Comparison of ENCODE assay signal across 30 mouse cellular contexts in the genomic region with DNA sequence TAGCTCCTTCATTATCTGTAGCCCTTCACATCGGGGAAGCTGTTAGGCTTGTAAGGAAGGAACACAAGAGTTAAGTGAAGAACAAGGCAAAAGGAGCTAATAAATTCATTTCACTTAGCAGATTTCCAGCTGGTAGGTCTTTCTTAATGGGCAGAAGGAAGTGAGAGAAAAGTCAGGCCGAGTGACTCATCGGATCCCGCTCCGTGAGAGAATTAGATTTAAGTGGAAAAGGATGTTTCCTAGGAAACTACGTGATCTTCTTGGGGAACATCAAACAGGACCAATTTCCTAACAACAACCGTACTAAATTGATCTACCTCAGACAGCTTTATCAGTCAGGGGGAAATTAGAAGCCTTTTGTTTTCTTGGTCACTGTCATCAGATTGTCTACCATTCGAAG.
A peak's percentile ranks its signal among the peaks of the same experiment; 100 is the strongest.
DNase-seq lines count a peak whose midpoint lies in the region; ATAC-seq and TF ChIP-seq lines count a peak whose summit lies in the region.
"Had no signal": no experiment of that assay in that cellular context is flagged by ENCODE, and none has a peak within 500 bp of the region (broad histone marks: within the 10 kb centered on the region; RNA-seq: fewer than 3 reads in every experiment).

No protein-coding gene starts in this region.

- H3K4me2 ChIP-seq in forebrain, postnatal 0 days (ENCODE audit: low read depth): no peak overlapping the region
- no peak overlapping the region for H3K4me2 ChIP-seq in forebrain, embryonic 13.5 days
- H3K4me2 ChIP-seq: intestine, embryonic 15.5 days; limb, embryonic 13.5 days; liver, embryonic 11.5 days; lung, embryonic 15.5 days; midbrain, embryonic 12.5 days; neural tube, embryonic 12.5 days had no signal

- no peaks in the 10 kb centered on the region for H3K4me1 ChIP-seq in forebrain, postnatal 0 days (ENCODE audit: insufficient read depth)
- H3K4me1 ChIP-seq in forebrain, embryonic 13.5 days: peaks cover 9% of the 10 kb centered on the region; the same call in 1 of the 2 replicates
- H3K4me1 ChIP-seq: hindbrain, embryonic 10.5 days; intestine, embryonic 15.5 days; limb, embryonic 13.5 days; lung, embryonic 15.5 days; neural tube, embryonic 12.5 days had no signal

- no peak for TF ChIP-seq CTCF in forebrain, postnatal 0 days (IDR thresholded peaks at IDR 0.05; ENCODE audit: low read depth)

- no peak for ATAC-seq in forebrain, postnatal 0 days
- ATAC-seq in forebrain, embryonic 13.5 days: no peak
- ATAC-seq: hindbrain, embryonic 16.5 days; intestine, embryonic 15.5 days had no signal

- no peaks in the 10 kb centered on the region for H3K27me3 ChIP-seq in forebrain, postnatal 0 days (ENCODE audit: insufficient read depth, low read length)
- no peaks in the 10 kb centered on the region for H3K27me3 ChIP-seq in forebrain, embryonic 13.5 days
- H3K27me3 ChIP-seq: intestine, embryonic 15.5 days; limb, embryonic 13.5 days; lung, embryonic 15.5 days; neural tube, embryonic 12.5 days had no signal

- intact Hi-C loops in left cerebral cortex, postnatal 14 days (cut with DNase I): no loop called here

- no peak overlapping the region for H3K4me3 ChIP-seq in forebrain, postnatal 0 days (ENCODE audit: low read depth, low read length)
- no peak overlapping the region for H3K4me3 ChIP-seq in forebrain, embryonic 13.5 days
- H3K4me3 ChIP-seq: heart, adult 2 months; hindbrain, embryonic 10.5 days; intestine, embryonic 15.5 days; limb, embryonic 13.5 days; lung, embryonic 15.5 days; midbrain, embryonic 12.5 days; neural tube, embryonic 12.5 days had no signal

- WGBS in forebrain, postnatal 0 days: 56% methylated on average over 8 of the region's 8 CpGs
- 70% methylated on average over 8 of the region's 8 CpGs for WGBS in forebrain, embryonic 13.5 days

- no peaks in the 10 kb centered on the region for H3K9me3 ChIP-seq in forebrain, postnatal 0 days (ENCODE audit: low read length)
- H3K9me3 ChIP-seq in forebrain, embryonic 13.5 days (replicated peaks): no peaks in the 10 kb centered on the region
- H3K9me3 ChIP-seq: hindbrain, embryonic 10.5 days; intestine, embryonic 15.5 days; limb, embryonic 13.5 days; lung, embryonic 15.5 days; midbrain, embryonic 12.5 days; neural tube, embryonic 12.5 days had no signal

- H3K9ac ChIP-seq in forebrain, postnatal 0 days: no peak overlapping the region
- H3K9ac ChIP-seq in forebrain, embryonic 13.5 days: no peak overlapping the region
- H3K9ac ChIP-seq: intestine, embryonic 15.5 days; limb, embryonic 13.5 days; lung, embryonic 15.5 days; midbrain, embryonic 12.5 days; neural tube, embryonic 12.5 days had no signal

- peak overlapping the region; percentile 47; the same call in 1 of the 2 replicates for H3K27ac ChIP-seq in forebrain, postnatal 0 days (ENCODE audit: low read depth, low read length)
- H3K27ac ChIP-seq in forebrain, embryonic 13.5 days: no peak overlapping the region
- H3K27ac ChIP-seq: heart, adult 2 months; hindbrain, embryonic 10.5 days; intestine, embryonic 15.5 days; limb, embryonic 13.5 days; lung, embryonic 15.5 days; midbrain, embryonic 12.5 days; neural tube, embryonic 12.5 days; stomach, postnatal 0 days had no signal

- DNase-seq in forebrain, postnatal 0 days: peak; percentile 32
- peak; percentile 23 to 30 for DNase-seq in left cerebral cortex, postnatal 14 days (ENCODE audit: low spot score in 2 of 2)
- DNase-seq in left cerebral cortex, adult 11 months (ENCODE audit: low spot score): no peak
- DNase-seq in right cerebral cortex, adult 2 months (ENCODE audit: low spot score in 2 of 2): peak; percentile 29 to 42
- no peak for DNase-seq in right cerebral cortex, postnatal 4 days
- peak; percentile 63 for DNase-seq in telencephalon, adult 2 months (ENCODE audit: low read depth, low spot score)
- no peak for DNase-seq in cerebellum, adult 18-20 months
- DNase-seq: adrenal gland, postnatal 14 days; cerebellum, adult 2 months; cerebellum, postnatal 14 days; gastrocnemius, postnatal 36 days; heart, adult 2 months; heart, postnatal 14 days; kidney, adult 2 months; kidney, postnatal 36 days; layer of hippocampus, postnatal 36 days; right cerebral cortex, postnatal 14 days; spleen, adult 18-20 months; thymus, adult 2 months; thymus, postnatal 4 days had no signal

- no peaks in the 10 kb centered on the region for H3K36me3 ChIP-seq in forebrain, postnatal 0 days (ENCODE audit: insufficient read depth)
- H3K36me3 ChIP-seq in forebrain, embryonic 13.5 days (ENCODE audit: poor library complexity, severe bottlenecking): no peaks in the 10 kb centered on the region
- H3K36me3 ChIP-seq: hindbrain, embryonic 10.5 days; intestine, embryonic 15.5 days; limb, embryonic 13.5 days; lung, embryonic 15.5 days; midbrain, embryonic 12.5 days; neural tube, embryonic 12.5 days had no signal

Comparison
In these comparisons a context has a peak if more than half of its experiments do, and no peak if none do; other contexts are left out.
1. DNase-seq: peak in forebrain, postnatal 0 days (single experiment), left cerebral cortex, postnatal 14 days (2 of 2), right cerebral cortex, adult 2 months (2 of 2) and telencephalon, adult 2 months (single experiment); none in left cerebral cortex, adult 11 months (single experiment), right cerebral cortex, postnatal 4 days (single experiment) and cerebellum, adult 18-20 months (0 of 2).